21 mouse cellular contexts compared by ENCODE assay signal in genomic region chr8:110550343-110550742, GRCm38 (mm10).
A peak's percentile ranks its signal among the peaks of the same experiment; 100 is the strongest.
DNase-seq lines count a peak whose midpoint lies in the region; ATAC-seq and TF ChIP-seq lines count a peak whose summit lies in the region.
"Had no signal": no experiment of that assay in that cellular context is flagged by ENCODE, and none has a peak within 500 bp of the region (broad histone marks: within the 10 kb centered on the region; RNA-seq: fewer than 3 reads in every experiment).

No protein-coding gene starts in this region.

- no peaks in the 10 kb centered on the region for H3K9me3 ChIP-seq in liver, embryonic 12.5 days (replicated peaks)
- no peaks in the 10 kb centered on the region for H3K9me3 ChIP-seq in E14TG2a.4 (ENCODE audit: low read length)
- H3K9me3 ChIP-seq: neural tube, embryonic 15.5 days had no signal

- DNase-seq in heart, adult 2 months: no peak
- DNase-seq in heart, postnatal 36 days: no peak
- DNase-seq in liver, adult 2 months (ENCODE audit: extremely low read depth, low read depth, low spot score): no peak
- peak; percentile 70 for DNase-seq in ZHBTc4 (ENCODE audit: low read depth, low spot score)
- no peak for DNase-seq in cerebellum, adult 11-12 months
- DNase-seq: adrenal gland, postnatal 25 days; B cell, adult 2 months; cerebellum, postnatal 10 days; gastrocnemius, postnatal 36 days; heart, postnatal 4 days; kidney, adult 9 months; lung, adult 18-20 months; lung, postnatal 4 days; right cerebral cortex, postnatal 25 days; thymus, postnatal 36 days had no signal

- TF ChIP-seq EP300 in heart, adult 2 months (IDR thresholded peaks at IDR 0.05; ENCODE audit: insufficient read depth, low read depth, low read length): no peak

- no peak for TF ChIP-seq POLR2A in heart, adult 2 months (IDR thresholded peaks at IDR 0.05; ENCODE audit: insufficient read depth, low read depth, low read length)
- no peak for TF ChIP-seq POLR2A in liver, adult 2 months (IDR thresholded peaks at IDR 0.05; ENCODE audit: extremely low read depth, insufficient read depth, low read length)

- no peaks in the 10 kb centered on the region for H3K36me3 ChIP-seq in heart, adult 2 months (ENCODE audit: control insufficient read depth, insufficient read depth, low read length)
- H3K36me3 ChIP-seq in liver, adult 2 months (ENCODE audit: control insufficient read depth, insufficient read depth, low read length): no peaks in the 10 kb centered on the region
- no peaks in the 10 kb centered on the region for H3K36me3 ChIP-seq in liver, embryonic 12.5 days
- H3K36me3 ChIP-seq in E14TG2a.4 (ENCODE audit: insufficient read depth, low read length): no peaks in the 10 kb centered on the region
- H3K36me3 ChIP-seq: forebrain, embryonic 10.5 days; midbrain, embryonic 12.5 days; neural tube, embryonic 15.5 days had no signal

- H3K27me3 ChIP-seq in heart, adult 2 months (ENCODE audit: control insufficient read depth, insufficient read depth, low read length): no peaks in the 10 kb centered on the region
- no peaks in the 10 kb centered on the region for H3K27me3 ChIP-seq in liver, adult 2 months (ENCODE audit: control insufficient read depth, insufficient read depth, low read length)
- H3K27me3 ChIP-seq in liver, embryonic 12.5 days (replicated peaks): no peaks in the 10 kb centered on the region; the same call in 1 of the 2 replicates
- no peaks in the 10 kb centered on the region for H3K27me3 ChIP-seq in E14TG2a.4 (ENCODE audit: insufficient read depth, low read length)
- H3K27me3 ChIP-seq: midbrain, embryonic 12.5 days; neural tube, embryonic 15.5 days had no signal

- H3K4me1 ChIP-seq in heart, adult 2 months (ENCODE audit: control insufficient read depth, insufficient read depth, low read length): no peaks in the 10 kb centered on the region
- no peaks in the 10 kb centered on the region for H3K4me1 ChIP-seq in liver, adult 2 months (ENCODE audit: control insufficient read depth, insufficient read depth, low read length)
- H3K4me1 ChIP-seq in liver, embryonic 12.5 days: no peaks in the 10 kb centered on the region
- no peaks in the 10 kb centered on the region for H3K4me1 ChIP-seq in E14TG2a.4 (replicated peaks; ENCODE audit: low read depth, low read length)
- H3K4me1 ChIP-seq: forebrain, embryonic 10.5 days; midbrain, embryonic 12.5 days; neural tube, embryonic 15.5 days had no signal

- no peaks in the 10 kb centered on the region for H3K79me2 ChIP-seq in heart, adult 2 months (replicated peaks; ENCODE audit: control insufficient read depth, insufficient read depth, low read length)
- H3K79me2 ChIP-seq in liver, adult 2 months (ENCODE audit: control insufficient read depth, insufficient read depth, low read length): no peaks in the 10 kb centered on the region

- 89% methylated on average over 1 of the region's 1 CpGs for WGBS in heart, adult 2 months
- WGBS in liver, adult 2 months: 79% methylated on average over 1 of the region's 1 CpGs
- 64% methylated on average over 1 of the region's 1 CpGs for WGBS in liver, embryonic 12.5 days (ENCODE audit: insufficient replicate concordance)

- no peak overlapping the region for H3K4me2 ChIP-seq in liver, embryonic 12.5 days
- H3K4me2 ChIP-seq: heart, embryonic 11.5 days; midbrain, embryonic 12.5 days; neural tube, embryonic 15.5 days had no signal

- ATAC-seq in liver, embryonic 12.5 days: no peak

- intact Hi-C loops in heart, adult 2 months (cut with DNase I): no loop called here
- intact Hi-C loops in heart, postnatal 36 days (cut with DNase I): no loop called here

- no peak overlapping the region for H3K27ac ChIP-seq in heart, adult 2 months
- H3K27ac ChIP-seq in liver, adult 2 months (replicated peaks; ENCODE audit: insufficient read depth, low read depth, low read length): no peak overlapping the region
- H3K27ac ChIP-seq in liver, embryonic 12.5 days: no peak overlapping the region
- H3K27ac ChIP-seq: forebrain, embryonic 10.5 days; midbrain, embryonic 12.5 days; neural tube, embryonic 15.5 days had no signal

- H3K9ac ChIP-seq in heart, adult 2 months (ENCODE audit: low read depth, low read length): no peak overlapping the region
- H3K9ac ChIP-seq in liver, adult 2 months (ENCODE audit: low read depth, low read length): no peak overlapping the region
- H3K9ac ChIP-seq in liver, embryonic 12.5 days: no peak overlapping the region
- H3K9ac ChIP-seq: midbrain, embryonic 12.5 days; neural tube, embryonic 15.5 days had no signal

- peak; percentile 14; the same call in 1 of the 2 replicates for TF ChIP-seq CTCF in heart, adult 2 months (IDR thresholded peaks at IDR 0.05)
- peak; percentile 25; the same call in 1 of the 2 replicates for TF ChIP-seq CTCF in liver, adult 2 months (IDR thresholded peaks at IDR 0.05; ENCODE audit: low read depth, low read length)
- TF ChIP-seq CTCF in E14TG2a.4 (conservative IDR thresholded peaks at IDR 0.05; ENCODE audit: low read length): peak; percentile 75

- H3K4me3 ChIP-seq in heart, adult 2 months: no peak overlapping the region
- no peak overlapping the region for H3K4me3 ChIP-seq in liver, adult 2 months (ENCODE audit: insufficient read depth, low read depth, low read length)
- no peak overlapping the region for H3K4me3 ChIP-seq in liver, embryonic 12.5 days
- no peak overlapping the region for H3K4me3 ChIP-seq in E14TG2a.4 (replicated peaks; ENCODE audit: low read length)
- H3K4me3 ChIP-seq: forebrain, embryonic 10.5 days; midbrain, embryonic 12.5 days; neural tube, embryonic 15.5 days had no signal

Comparison
In these comparisons a context has a peak if more than half of its experiments do, and no peak if none do; other contexts are left out.
1. CTCF ChIP-seq: peak in every context shown above with its lines; median percentile 75 in E14TG2a.4; 25 in liver, adult 2 months; 14 in heart, adult 2 months.